Comparison of ENCODE assay signal across 8 mouse cellular contexts in the genomic region with DNA sequence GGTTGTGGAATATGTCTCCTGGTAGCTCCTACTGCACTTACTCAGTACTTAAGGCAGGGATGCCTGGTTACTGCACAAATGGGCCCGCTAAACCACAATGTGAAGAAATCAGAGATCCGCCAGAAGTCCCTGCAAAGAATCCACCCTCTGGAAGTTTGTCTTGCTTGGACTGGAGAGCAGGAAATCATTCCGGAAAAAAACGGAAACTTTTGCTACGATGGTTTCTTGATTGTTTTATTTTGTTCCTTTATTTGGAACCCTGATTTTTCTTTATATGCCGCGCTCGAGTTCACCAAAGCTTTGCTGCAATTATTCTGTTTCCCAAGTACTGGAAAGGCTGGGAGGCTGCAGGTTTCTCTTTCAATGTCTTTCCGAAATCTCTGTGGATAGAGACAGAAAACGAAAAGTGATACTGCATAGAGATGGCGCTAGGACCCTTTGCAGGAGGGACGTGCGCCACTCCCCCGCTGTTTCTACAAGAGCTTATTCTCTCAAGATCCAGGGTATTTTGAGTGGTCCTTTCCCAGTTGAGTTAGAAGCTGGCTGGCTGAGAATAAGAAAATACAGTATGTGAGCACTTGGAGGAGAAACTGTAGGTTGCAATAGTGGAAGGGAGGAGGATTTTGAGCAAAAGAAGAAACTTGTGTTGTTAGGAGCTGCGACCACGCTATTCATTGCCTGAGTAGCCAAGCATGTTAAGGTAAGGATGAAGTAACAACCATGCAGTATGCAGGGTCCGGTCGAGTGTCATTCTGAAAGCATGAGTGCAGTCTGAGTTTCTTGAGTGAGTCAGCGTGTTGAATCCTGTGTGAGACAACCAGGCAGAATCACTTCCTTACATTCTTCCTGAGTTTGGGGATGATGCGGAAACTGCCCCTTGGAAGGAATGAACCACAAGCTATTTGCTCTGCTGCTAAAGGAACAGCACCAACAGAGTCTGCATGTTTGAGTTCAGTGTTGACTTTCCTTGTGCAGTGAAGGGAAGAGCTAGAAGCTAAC. TPM values are rescaled to one million over a fixed set of nuclear protein-coding genes. Genes with fewer than 3 reads are reported as not detected.
A peak's percentile ranks its signal among the peaks of the same experiment; 100 is the strongest.
DNase-seq lines count a peak whose midpoint lies in the region; ATAC-seq and TF ChIP-seq lines count a peak whose summit lies in the region.

No protein-coding gene starts in this region.

- peaks cover 4% of the 10 kb centered on the region; the same call in 1 of the 2 replicates for H3K4me1 ChIP-seq in lung, embryonic 16.5 days (replicated peaks; ENCODE audit: control insufficient read depth, insufficient read depth, low read length)
- H3K4me1 ChIP-seq in olfactory bulb, adult 2 months (ENCODE audit: control insufficient read depth, insufficient read depth, low read length) = peaks cover 17% of the 10 kb centered on the region

- no peak for TF ChIP-seq CTCF in olfactory bulb, adult 2 months (IDR thresholded peaks at IDR 0.05; ENCODE audit: insufficient read depth, low read depth, low read length)

- WGBS in lung, embryonic 16.5 days = 9% methylated on average over 20 of the region's 20 CpGs
- 8% methylated on average over 20 of the region's 20 CpGs for WGBS in olfactory bulb, adult 2 months

- no peak overlapping the region for H3K9ac ChIP-seq in lung, embryonic 16.5 days (ENCODE audit: low read length)

- H3K4me3 ChIP-seq in lung, embryonic 16.5 days (ENCODE audit: low read length) = peak overlapping the region; percentile 51
- H3K4me3 ChIP-seq in olfactory bulb, adult 2 months (ENCODE audit: insufficient read depth, low read depth, low read length) = peak overlapping the region; percentile 50

- H3K27me3 ChIP-seq in lung, embryonic 16.5 days (ENCODE audit: control insufficient read depth, insufficient read depth, low read depth, low read length) = peaks cover 42% of the 10 kb centered on the region

- no peak for DNase-seq in lung, postnatal 4 days
- DNase-seq in forelimb bud, embryonic 11.5 days (ENCODE audit: low read depth, low spot score) = peak; percentile 9
- peak; percentile 26 to 39 for DNase-seq in left cerebral cortex, postnatal 36 days (ENCODE audit: low spot score in 2 of 2)
- no peak for DNase-seq in urinary bladder, postnatal 25 days (ENCODE audit: low spot score)
- DNase-seq in spleen, postnatal 14 days (ENCODE audit: low spot score in 2 of 2) = no peak
- no peak for DNase-seq in kidney, postnatal 25 days

- H3K27ac ChIP-seq in lung, embryonic 16.5 days (ENCODE audit: low read length) = no peak overlapping the region
- H3K27ac ChIP-seq in olfactory bulb, adult 2 months (ENCODE audit: insufficient read depth, low read depth, low read length) = no peak overlapping the region

- no peaks in the 10 kb centered on the region for H3K9me3 ChIP-seq in lung, embryonic 16.5 days (ENCODE audit: control insufficient read depth, low read length)

- intact Hi-C loops in left cerebral cortex, postnatal 36 days (cut with DNase I) = loop anchor here (10.0 kb wide), 1 partner anchor 1578 kb away; no protein-coding TSS in a partner anchor

- TF ChIP-seq POLR2A in olfactory bulb, adult 2 months (IDR thresholded peaks at IDR 0.05; ENCODE audit: insufficient read depth, low read depth, low read length) = no peak

- no peak for ATAC-seq in lung, embryonic 16.5 days (ENCODE audit: low read depth)

- H3K36me3 ChIP-seq in lung, embryonic 16.5 days (ENCODE audit: control insufficient read depth, insufficient read depth, low read length) = no peaks in the 10 kb centered on the region

- peak overlapping the region; percentile 61 for H3K4me2 ChIP-seq in lung, embryonic 16.5 days (ENCODE audit: low read depth, low read length)

RNA-seq across cellular contexts. Expression of a gene that starts 1.2 kb away (rescaled TPM):
- polyA plus RNA-seq in lung, embryonic 16.5 days (2015; fragmentation: Nextera tagmentation; extraction: Ambion mirVana) = 0.34 and 0.44 TPM in 2 replicates
- total RNA-seq in left cerebral cortex, postnatal 36 days (2021) = 10 to 100 TPM; 64.3 to 89.5 TPM
- not detected in 2 replicates for polyA plus RNA-seq in olfactory bulb, adult 2 months (2012; ENCODE audit: insufficient read depth, insufficient read length, low replicate concordance, missing spikeins)

Comparison
In these comparisons a context has a peak if more than half of its experiments do, and no peak if none do; other contexts are left out.
1. DNase-seq: peak in forelimb bud, embryonic 11.5 days (single experiment) and left cerebral cortex, postnatal 36 days (2 of 2); none in lung, postnatal 4 days (0 of 2), urinary bladder, postnatal 25 days (single experiment), spleen, postnatal 14 days (0 of 2) and kidney, postnatal 25 days (0 of 2).